Mouse (Mus musculus): Measurements from ENCODE around the gene Klc3. TPM values are rescaled to one million over a fixed set of nuclear protein-coding genes. Genes with fewer than 3 reads are reported as not detected.

Gene Klc3
- polyA plus RNA-seq, 1 experiment from 2014 or later: 3.0 TPM

GRCm38 (mm10) chr7:19360944-19361343 is 43.0 kb downstream of the Klc3 start:
- Histone ChIP-seq H3K9ac (peak overlapping the region; percentile 81), H3K4me1 (replicated peaks) (peaks cover 49% of the 10 kb centered on the region), H3K36me3 (peaks cover 9% of the 10 kb centered on the region; the same call in 1 of the 2 replicates), H3K27me3 (no peaks in the 10 kb centered on the region), H3K4me3 (peak overlapping the region; percentile 86), H3K4me2 (peak overlapping the region; percentile 99), H3K9me3 (replicated peaks) (no peaks in the 10 kb centered on the region), H3K27ac (peak overlapping the region; percentile 96)
- WGBS: under 1% methylated on average over 27 of the region's 27 CpGs
- ATAC-seq (replicated peaks; ENCODE audit: insufficient number of reproducible peaks, insufficient read depth, low FRiP score, low read depth): peak; percentile 76

- ATAC-seq (replicated peaks; ENCODE audit: insufficient number of reproducible peaks, insufficient read depth, low FRiP score, low read depth): peak; percentile 53
- H3K36me3 ChIP-seq: peaks cover 13% of the 10 kb centered on the region
- peaks cover 46% of the 10 kb centered on the region for H3K4me1 ChIP-seq (replicated peaks)
- peak overlapping the region; percentile 86 for H3K4me3 ChIP-seq
- no peaks in the 10 kb centered on the region for H3K9me3 ChIP-seq (replicated peaks)
- H3K4me2 ChIP-seq: peak overlapping the region; percentile 99
- peak overlapping the region; percentile 63 for H3K9ac ChIP-seq
- no peaks in the 10 kb centered on the region for H3K27me3 ChIP-seq
- under 1% methylated on average over 45 of the region's 45 CpGs for WGBS
- peak overlapping the region; percentile 96 for H3K27ac ChIP-seq
These were observed 43.8 kb downstream of the Klc3 start for GRCm38 (mm10) chr7:19359892-19360641.

GRCm38 (mm10) chr7:19359299-19359891 is 44.5 kb downstream of the Klc3 start, which contains the start of the genes Cd3eap and Ppp1r13l:
TSS of gene Cd3eap (minus strand) at chr7:19359483.
TSS of gene Ppp1r13l (plus strand) at chr7:19359749.
- peaks cover 18% of the 10 kb centered on the region for H3K36me3 ChIP-seq
- peaks cover 46% of the 10 kb centered on the region for H3K4me1 ChIP-seq (replicated peaks)
- H3K9ac ChIP-seq: peak within 1 kb of the TSS; percentile 81
- WGBS: under 1% methylated on average over 31 of the region's 31 CpGs
- peak within 1 kb of the TSS; percentile 96 for H3K27ac ChIP-seq
- no peaks in the 10 kb centered on the region for H3K9me3 ChIP-seq (replicated peaks)
- H3K4me2 ChIP-seq: peak within 1 kb of the TSS; percentile 99
- H3K27me3 ChIP-seq: no peaks in the 10 kb centered on the region
- peak; percentile 36; the same call in 1 of the 2 replicates for ATAC-seq (replicated peaks; ENCODE audit: insufficient number of reproducible peaks, insufficient read depth, low FRiP score, low read depth)
- peak within 1 kb of the TSS; percentile 86 for H3K4me3 ChIP-seq

- WGBS: 14% methylated on average over 13 of the region's 13 CpGs
- Histone ChIP-seq H3K27ac (no peak overlapping the region), H3K4me2 (peak overlapping the region; percentile 99), H3K36me3 (peaks cover 22% of the 10 kb centered on the region), H3K9ac (peak overlapping the region; percentile 63), H3K9me3 (replicated peaks) (no peaks in the 10 kb centered on the region), H3K4me3 (peak overlapping the region; percentile 86), H3K27me3 (no peaks in the 10 kb centered on the region), H3K4me1 (replicated peaks) (peaks cover 39% of the 10 kb centered on the region)
- no peak for ATAC-seq (replicated peaks; ENCODE audit: insufficient number of reproducible peaks, insufficient read depth, low FRiP score, low read depth)
These were observed 45.3 kb downstream of the Klc3 start for GRCm38 (mm10) chr7:19358634-19359033.

GRCm38 (mm10) chr7:19357381-19358375 is 46.2 kb downstream of the Klc3 start:
- no peaks in the 10 kb centered on the region for H3K27me3 ChIP-seq
- peaks cover 31% of the 10 kb centered on the region for H3K36me3 ChIP-seq
- peak overlapping the region; percentile 63; the same call in 1 of the 2 replicates for H3K9ac ChIP-seq
- no peaks in the 10 kb centered on the region for H3K9me3 ChIP-seq (replicated peaks)
- no peak for ATAC-seq (replicated peaks; ENCODE audit: insufficient number of reproducible peaks, insufficient read depth, low FRiP score, low read depth)
- H3K4me3 ChIP-seq: peak overlapping the region; percentile 86
- 91% methylated on average over 25 of the region's 25 CpGs for WGBS
- H3K27ac ChIP-seq: no peak overlapping the region
- H3K4me2 ChIP-seq: peak overlapping the region; percentile 99; the same call in 1 of the 2 replicates
- peaks cover 30% of the 10 kb centered on the region for H3K4me1 ChIP-seq (replicated peaks)

GRCm38 (mm10) chr7:19356311-19356710 is 47.6 kb downstream of the Klc3 start:
- no peaks in the 10 kb centered on the region for H3K27me3 ChIP-seq
- WGBS: 72% methylated on average over 10 of the region's 10 CpGs
- peaks cover 43% of the 10 kb centered on the region for H3K36me3 ChIP-seq
- H3K9me3 ChIP-seq (replicated peaks): no peaks in the 10 kb centered on the region
- peaks cover 16% of the 10 kb centered on the region for H3K4me1 ChIP-seq (replicated peaks)
- ATAC-seq (replicated peaks; ENCODE audit: insufficient number of reproducible peaks, insufficient read depth, low FRiP score, low read depth): no peak
- no peak overlapping the region for H3K4me3 ChIP-seq
- no peak overlapping the region for H3K4me2 ChIP-seq
- H3K9ac ChIP-seq: no peak overlapping the region
- no peak overlapping the region for H3K27ac ChIP-seq

- no peak for ATAC-seq (replicated peaks; ENCODE audit: insufficient number of reproducible peaks, insufficient read depth, low FRiP score, low read depth)
- H3K36me3 ChIP-seq: peaks cover 51% of the 10 kb centered on the region
- no peak overlapping the region for H3K4me3 ChIP-seq
- peaks cover 8% of the 10 kb centered on the region for H3K4me1 ChIP-seq (replicated peaks)
- no peaks in the 10 kb centered on the region for H3K27me3 ChIP-seq
- H3K9ac ChIP-seq: 0 out of 2 replicates have a peak overlapping the region, but pooled peaks have one; percentile 13
- no peak overlapping the region for H3K27ac ChIP-seq
- no peak overlapping the region for H3K4me2 ChIP-seq
- WGBS: 83% methylated on average over 5 of the region's 5 CpGs
- H3K9me3 ChIP-seq (replicated peaks): no peaks in the 10 kb centered on the region
These were observed 48.9 kb downstream of the Klc3 start for GRCm38 (mm10) chr7:19354991-19355390.

- no peak overlapping the region for H3K4me3 ChIP-seq
- no peak overlapping the region for H3K27ac ChIP-seq
- H3K36me3 ChIP-seq: peaks cover 54% of the 10 kb centered on the region
- no peak for ATAC-seq (replicated peaks; ENCODE audit: insufficient number of reproducible peaks, insufficient read depth, low FRiP score, low read depth)
- WGBS: 89% methylated on average over 8 of the region's 8 CpGs
- H3K9me3 ChIP-seq (replicated peaks): no peaks in the 10 kb centered on the region
- peaks cover 9% of the 10 kb centered on the region for H3K4me1 ChIP-seq (replicated peaks)
- no peak overlapping the region for H3K9ac ChIP-seq
- no peaks in the 10 kb centered on the region for H3K27me3 ChIP-seq
- H3K4me2 ChIP-seq: no peak overlapping the region
These were observed 53.7 kb downstream of the Klc3 start for GRCm38 (mm10) chr7:19350221-19350620.

- Histone ChIP-seq H3K4me3 (no peak overlapping the region), H3K27me3 (no peaks in the 10 kb centered on the region), H3K9ac (no peak overlapping the region), H3K4me1 (replicated peaks) (peaks cover 13% of the 10 kb centered on the region), H3K4me2 (no peak overlapping the region), H3K9me3 (replicated peaks) (no peaks in the 10 kb centered on the region), H3K36me3 (peaks cover 47% of the 10 kb centered on the region), H3K27ac (no peak overlapping the region)
- no peak for ATAC-seq (replicated peaks; ENCODE audit: insufficient number of reproducible peaks, insufficient read depth, low FRiP score, low read depth)
- 73% methylated on average over 13 of the region's 13 CpGs for WGBS
These were observed 54.6 kb downstream of the Klc3 start for GRCm38 (mm10) chr7:19349188-19349915.

- ATAC-seq (replicated peaks; ENCODE audit: insufficient number of reproducible peaks, insufficient read depth, low FRiP score, low read depth): peak; percentile 85
- peak overlapping the region; percentile 83 for H3K4me3 ChIP-seq
- H3K9ac ChIP-seq: peak overlapping the region; percentile 60
- peak overlapping the region; percentile 73 for H3K4me2 ChIP-seq
- H3K27me3 ChIP-seq: 0 out of 2 replicates have a peak, but pooled peaks cover 2% of the 10 kb centered on the region
- H3K36me3 ChIP-seq: peaks cover 15% of the 10 kb centered on the region
- peaks cover 47% of the 10 kb centered on the region for H3K4me1 ChIP-seq (replicated peaks)
- H3K27ac ChIP-seq: peak overlapping the region; percentile 86
- H3K9me3 ChIP-seq (replicated peaks): no peaks in the 10 kb centered on the region
- WGBS: under 1% methylated on average over 31 of the region's 31 CpGs
These were observed 58.9 kb downstream of the Klc3 start for GRCm38 (mm10) chr7:19344938-19345471.

Measured in heart, embryonic 15.5 days (tissue).